Mouse (Mus musculus) adrenal gland, postnatal 10 days (tissue): Measurements from ENCODE around the gene Btbd7. TPM values are rescaled to one million over a fixed set of nuclear protein-coding genes. Genes with fewer than 3 reads are reported as not detected.

Experiments used
- DNase-seq: peaks from one replicate; pipeline ENCODE4 v3.0.0; 2021; ENCODE audit warnings: mixed read lengths
- total RNA-seq, 2 experiments: library from RNA; stranded (reverse); gene quantifications; 2 replicates each; pipeline ENCODE4 v1.2.3; 2021

Btbd7 gene
- total RNA-seq, 2 experiments from 2014 or later = 37.9 to 43.9 TPM

- peak; percentile 46 for DNase-seq
Measured at GRCm38 (mm10) chr12:102730798-102731619, 147.3 kb downstream of the Btbd7 start.

Other genes with a start within 250 kb of the Btbd7 start
- 10 to 100 TPM; 98.3 to 99.2 TPM for gene Itpk1, start 173.5 kb downstream of the Btbd7 start, total RNA-seq
- gene Moap1, start 134.8 kb downstream of the Btbd7 start, total RNA-seq = 1 to 10 TPM; 6.4 to 9.2 TPM
- 1 to 10 TPM; 4.6 to 5.1 TPM for gene Tmem251, start 134.7 kb downstream of the Btbd7 start, total RNA-seq
- not detected for gene Gm28051, start 120.7 kb downstream of the Btbd7 start, total RNA-seq
- 10 to 100 TPM; 12.7 to 12.9 TPM for gene Gon7, start 120.7 kb downstream of the Btbd7 start, total RNA-seq
- gene Ubr7, start 120.5 kb downstream of the Btbd7 start, total RNA-seq = 10 to 100 TPM; 34.1 to 37.0 TPM
- gene Gm20604, start 119.8 kb downstream of the Btbd7 start, total RNA-seq = 1 to 10 TPM; 6.5 to 6.6 TPM
- gene Cox8c, start 20.8 kb upstream of the Btbd7 start, total RNA-seq = not detected
- gene Unc79, start 70.4 kb upstream of the Btbd7 start, total RNA-seq = 1 to 10 TPM; 3.0 to 6.2 TPM